Mouse (Mus musculus) yolk sac, embryonic 10.5 days (tissue): ENCODE results near the gene Rasgef1b.
A peak's percentile ranks its signal among the peaks of the same experiment; 100 is the strongest.

ENCODE experiments used
- DNase-seq: peaks from one replicate; pipeline ENCODE4 v3.0.0-alpha.2; 2017; ENCODE audit warnings: low spot score

Rasgef1b gene

DNA sequence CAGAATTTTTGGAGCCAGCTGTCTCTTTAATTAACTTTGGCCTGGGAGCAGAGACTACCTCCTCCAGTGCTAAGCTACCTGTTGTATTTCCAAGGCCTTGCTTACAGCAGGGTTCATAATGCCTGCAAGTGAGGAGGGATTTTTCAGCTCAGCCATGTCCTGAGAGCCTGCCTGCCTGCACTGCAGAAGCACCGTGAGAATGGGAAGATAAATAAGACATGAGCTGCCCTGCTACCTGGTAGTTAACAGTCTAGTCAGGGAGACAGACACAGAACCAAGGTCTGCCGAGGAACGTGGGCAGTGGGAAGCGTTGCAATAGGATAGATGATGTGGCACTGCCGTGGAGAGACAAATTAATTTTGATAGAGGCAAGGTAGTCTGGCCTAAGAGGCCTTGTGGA, 277.4 kb downstream of the Rasgef1b start:
- DNase-seq, result no peak

DNA sequence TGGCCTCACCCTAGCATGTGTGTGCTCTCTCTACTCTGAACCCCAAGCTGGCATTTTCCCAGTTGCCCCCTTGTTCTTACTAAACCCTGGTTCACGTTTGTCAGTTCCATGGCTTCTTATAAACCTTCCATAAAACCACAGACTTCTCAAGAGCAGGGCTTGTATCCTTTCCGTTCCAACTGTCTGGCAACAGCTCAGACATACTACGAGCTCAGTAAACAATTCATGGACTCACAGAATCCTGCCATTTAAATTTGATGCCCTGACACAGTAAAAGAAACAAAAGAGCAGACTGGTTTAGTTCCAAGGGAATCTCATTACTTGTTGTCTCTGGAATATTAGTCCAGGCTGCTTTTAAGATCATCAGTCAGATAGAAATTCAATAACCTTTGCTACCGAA, 277.9 kb downstream of the Rasgef1b start:
- no peak for DNase-seq

DNA sequence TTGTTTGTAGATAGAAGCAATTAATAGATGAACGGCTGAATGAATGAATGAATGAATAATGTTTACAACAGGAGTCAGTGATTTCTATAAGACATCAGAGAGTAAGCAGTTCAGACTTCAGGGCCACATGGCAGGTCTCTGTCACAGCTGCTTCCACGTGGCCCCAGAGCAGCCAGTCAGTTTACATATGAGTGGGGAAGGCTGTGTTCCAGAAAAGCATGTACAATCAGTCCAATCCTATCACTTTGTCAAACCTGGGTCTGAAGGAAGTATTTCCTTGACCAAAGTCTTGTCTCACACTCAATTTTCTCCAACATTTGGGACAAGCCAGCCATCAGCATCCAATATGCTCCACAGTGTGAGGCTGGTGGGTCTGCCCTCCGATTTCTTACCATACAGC, 278.4 kb downstream of the Rasgef1b start:
- no peak for DNase-seq

DNA sequence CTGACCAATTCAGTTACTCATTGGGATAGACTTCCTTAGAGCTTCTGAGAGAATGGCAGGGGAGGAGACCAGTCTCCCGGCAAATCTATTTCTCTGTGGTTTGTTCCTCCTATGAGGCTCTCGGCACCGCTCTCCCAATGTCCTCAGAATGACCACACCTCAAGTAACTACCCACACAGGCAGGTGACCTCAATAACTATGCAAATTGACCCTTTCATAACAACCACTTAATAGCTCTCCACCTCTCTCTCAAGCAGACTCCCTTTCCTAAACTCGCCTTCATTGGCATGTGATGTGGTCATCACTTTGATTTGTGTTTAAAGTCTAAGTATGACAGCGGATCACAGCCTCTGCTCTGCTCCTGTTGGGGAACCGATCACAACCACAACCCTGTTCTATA, 281.4 kb downstream of the Rasgef1b start:
- no peak for DNase-seq

DNA sequence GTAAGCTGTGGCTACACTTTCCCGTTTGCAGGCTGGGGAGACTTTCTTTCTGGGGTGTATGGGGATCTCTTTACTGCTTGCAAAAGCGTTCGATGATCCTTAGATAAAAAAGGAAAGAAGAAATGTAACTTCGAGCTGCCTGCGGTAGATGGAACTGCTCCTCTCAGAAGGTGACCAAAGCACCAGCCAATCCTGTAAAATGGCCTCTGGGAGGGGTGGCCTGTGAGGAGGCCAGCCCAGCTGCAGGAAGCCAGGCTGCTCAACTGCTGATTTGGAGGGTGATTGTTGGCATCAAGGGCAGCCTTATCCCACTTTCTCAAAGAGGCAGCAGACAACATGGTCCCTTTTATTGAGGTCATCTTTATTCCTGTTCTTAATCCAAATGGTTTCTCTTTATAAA, 283.6 kb downstream of the Rasgef1b start:
- DNase-seq, result no peak

DNA sequence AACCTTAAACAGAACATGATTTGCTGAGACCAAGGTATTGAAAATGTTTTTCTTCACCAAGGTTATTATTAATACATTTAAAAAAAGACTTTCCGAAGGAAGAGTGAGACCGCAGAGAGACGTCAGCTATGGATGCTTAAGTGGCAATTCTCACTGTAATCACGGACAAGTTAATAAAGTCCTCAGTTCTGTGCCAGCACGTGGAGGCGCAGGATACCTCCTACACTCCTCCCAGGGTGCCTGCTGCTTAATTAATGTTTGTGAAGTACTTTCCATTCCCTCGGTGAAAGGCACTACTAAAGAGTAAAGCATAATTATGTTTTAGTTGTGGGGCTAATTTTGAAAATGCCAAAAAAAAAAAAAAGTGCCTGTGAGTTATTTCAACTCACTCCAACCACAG, 284.1 kb downstream of the Rasgef1b start:
- no peak for DNase-seq

DNA sequence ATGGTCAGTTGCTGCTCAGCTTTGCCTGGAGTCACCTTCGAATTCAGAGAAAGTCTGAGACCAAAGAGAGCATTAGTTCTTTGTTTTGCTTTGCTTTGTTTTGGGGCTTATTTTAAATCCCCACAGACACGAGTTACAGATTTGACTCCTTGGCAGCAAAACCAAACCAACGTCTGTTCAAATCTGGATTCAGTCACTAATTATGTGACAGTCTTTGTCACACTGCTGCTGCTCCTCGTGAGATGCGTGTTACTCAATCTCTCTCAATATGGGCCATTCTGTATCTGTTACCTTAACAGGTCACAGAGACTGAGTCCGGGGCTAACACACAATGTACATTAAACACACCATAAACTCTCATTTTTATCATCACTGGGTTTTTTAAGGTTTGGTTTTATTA, 288.8 kb downstream of the Rasgef1b start:
- DNase-seq, result no peak

DNA sequence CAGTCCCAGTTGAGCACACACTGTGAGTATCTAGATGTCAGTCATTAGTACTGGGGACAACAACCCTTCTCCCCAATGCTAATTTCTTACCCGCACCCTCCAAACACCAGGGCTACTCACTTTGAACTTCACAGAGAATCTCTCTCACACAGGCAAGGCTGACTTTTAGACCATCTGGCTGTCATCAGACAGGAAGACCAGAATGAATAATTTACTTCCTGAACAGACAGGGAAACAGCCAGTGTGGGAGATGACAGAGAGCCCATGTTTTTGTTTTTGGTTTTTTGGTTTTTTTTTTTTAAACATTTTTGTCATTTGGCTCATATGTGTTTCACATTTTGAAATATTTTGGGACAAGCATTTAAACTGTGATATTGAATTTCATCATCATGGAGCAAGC, 290.3 kb downstream of the Rasgef1b start:
- no peak for DNase-seq

DNA sequence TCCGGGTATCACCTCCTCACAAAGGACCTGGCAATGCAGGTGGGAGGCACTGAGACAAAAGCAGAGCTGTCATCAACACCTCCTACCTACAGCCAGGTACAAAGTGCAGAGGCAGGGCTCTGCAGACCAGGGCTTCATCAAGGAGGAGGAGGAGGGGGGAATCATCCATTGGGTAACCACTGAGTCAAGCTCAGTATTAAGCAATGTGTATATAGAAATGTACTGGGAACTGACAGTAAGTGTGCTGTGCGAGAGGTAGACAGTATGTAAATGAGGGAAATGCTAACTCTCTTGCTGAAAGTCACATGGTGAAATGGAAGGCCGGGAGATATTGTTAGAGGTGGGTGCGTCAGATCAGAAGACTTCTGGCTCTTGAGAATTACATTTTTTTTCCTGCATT, 294.6 kb downstream of the Rasgef1b start:
- DNase-seq, result no peak

DNA sequence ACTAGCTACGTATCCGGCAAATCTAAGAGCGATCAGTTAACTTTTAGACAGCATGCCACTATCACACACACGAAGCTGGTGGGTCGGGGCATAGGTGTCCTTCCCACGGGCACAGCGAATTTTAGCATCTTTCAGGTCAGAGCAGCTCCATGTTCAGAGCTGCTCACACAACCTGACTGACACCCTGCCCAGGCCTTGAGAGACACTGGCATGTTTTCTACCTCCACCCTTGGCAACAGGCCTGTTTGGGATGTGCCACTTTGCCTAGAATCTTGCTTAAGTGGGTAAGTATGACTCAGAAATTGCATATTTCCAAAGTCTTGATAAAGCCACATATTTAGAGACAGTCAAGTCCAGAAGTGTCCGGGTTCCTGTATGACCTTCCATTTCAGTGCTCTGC, 296.4 kb downstream of the Rasgef1b start:
- no peak for DNase-seq

DNA sequence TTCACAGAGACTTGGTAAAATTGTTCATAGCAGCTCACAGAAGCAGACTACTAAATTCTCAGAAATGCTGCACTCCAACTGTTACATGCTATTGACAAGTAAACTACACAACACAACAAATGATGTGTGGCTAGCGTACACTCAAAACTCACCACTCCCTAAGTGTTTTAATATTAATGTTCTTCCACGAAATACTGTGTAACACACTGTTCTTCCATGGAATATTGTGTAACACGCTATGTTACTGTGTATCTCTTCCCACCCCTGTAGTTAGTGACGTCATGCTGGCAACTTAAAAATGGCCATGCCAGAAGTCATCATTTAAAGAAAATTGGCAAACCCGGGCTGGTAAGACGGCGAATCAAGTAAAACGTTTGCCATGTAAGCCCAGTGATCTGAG, 299.6 kb downstream of the Rasgef1b start:
- DNase-seq, result no peak

DNA sequence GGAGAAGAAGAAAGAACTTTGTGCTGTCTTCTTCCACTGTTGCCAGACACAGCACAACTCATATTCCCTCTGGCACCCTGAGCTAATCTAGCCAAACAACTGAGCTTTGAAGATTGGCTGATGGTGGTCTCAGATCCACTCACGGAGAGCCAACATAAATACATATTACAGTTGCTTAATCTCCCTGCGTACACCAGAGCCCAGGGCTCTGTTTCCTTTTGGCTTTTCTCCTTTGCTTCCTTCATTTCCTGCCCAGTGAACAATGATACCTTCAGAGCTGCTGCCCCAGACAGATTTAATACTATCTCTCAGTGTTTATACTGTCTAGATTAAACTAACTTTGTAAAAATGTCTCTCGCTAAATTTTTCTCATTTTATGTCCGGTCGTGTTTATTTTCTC, 300.2 kb downstream of the Rasgef1b start:
- DNase-seq, result no peak

DNA sequence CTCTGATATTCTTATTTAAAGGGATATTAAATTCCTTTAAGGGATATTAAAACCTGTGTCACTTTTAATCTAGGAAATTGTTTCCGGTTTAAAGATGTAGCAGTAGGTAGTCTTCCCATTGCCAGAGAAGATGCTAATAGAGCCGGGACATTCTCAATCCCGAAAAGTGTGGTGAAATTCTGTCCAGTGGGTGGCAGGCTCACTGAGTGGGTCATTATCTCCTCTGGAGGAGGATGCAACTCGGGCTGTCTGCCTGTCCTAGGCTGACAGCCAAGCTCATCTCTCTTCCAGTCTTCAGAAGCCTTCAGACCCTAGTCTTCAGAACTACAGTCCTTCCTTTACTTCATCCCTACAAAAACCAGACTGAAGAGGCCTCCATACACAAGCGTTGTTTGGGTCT, 305.6 kb downstream of the Rasgef1b start:
- DNase-seq, result no peak

DNA sequence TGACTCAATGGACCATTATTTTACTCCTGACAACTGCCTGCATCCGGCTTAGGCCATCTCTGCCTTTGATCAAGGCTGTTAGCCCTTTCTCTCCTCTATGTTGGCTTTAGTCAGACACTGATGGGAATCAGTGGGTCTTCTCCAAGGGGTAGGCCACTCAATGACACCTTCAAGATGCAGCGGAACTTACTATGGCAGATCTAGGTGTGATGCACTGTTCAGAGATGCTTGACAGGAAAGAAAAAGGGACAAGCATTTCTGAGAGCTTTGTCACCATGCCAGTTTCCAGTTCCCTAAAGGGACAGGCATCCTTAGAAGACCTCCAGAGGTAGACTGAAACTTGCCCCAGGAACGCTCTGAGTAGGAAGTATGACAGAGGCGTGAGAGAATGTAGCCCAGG, 306.0 kb downstream of the Rasgef1b start:
- DNase-seq, result no peak

DNA sequence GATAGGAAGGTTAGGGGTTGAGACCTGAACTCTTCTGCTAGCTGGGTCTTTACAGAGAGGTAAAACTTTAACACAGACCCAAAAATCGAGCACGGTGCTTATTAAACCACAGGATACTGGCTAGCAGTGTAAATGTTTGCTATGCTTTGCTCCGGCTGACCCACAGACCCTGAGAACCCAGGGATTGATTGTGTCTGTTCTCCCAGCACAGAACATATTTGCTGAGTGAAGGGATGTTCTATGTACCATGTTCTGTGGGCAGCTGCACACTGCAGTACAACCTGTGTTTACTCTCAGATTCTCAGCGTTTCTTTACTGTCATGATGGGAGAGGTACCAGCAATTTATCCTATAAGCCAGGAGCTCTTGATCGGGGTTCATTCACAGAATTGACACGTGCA, 306.8 kb downstream of the Rasgef1b start:
- DNase-seq, result no peak

DNA sequence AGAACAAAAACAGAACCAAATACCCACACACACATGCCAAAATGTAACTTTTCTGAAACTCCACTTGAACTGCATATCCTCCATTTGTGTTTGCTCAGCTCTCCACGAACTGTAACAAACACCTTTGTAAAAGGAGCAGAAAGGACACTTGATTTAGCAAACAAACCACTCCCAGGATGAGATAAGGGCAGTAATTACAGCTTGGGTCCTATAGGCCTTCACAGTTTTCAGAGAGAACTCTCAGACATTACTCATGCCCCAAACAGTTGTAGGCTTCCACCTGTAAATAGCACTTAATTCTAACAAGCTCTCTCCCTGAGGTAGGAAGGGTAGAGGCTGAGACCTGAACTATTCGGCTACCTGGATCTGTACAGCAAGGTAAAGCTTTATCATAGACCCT, 309.0 kb downstream of the Rasgef1b start:
- no peak for DNase-seq

DNA sequence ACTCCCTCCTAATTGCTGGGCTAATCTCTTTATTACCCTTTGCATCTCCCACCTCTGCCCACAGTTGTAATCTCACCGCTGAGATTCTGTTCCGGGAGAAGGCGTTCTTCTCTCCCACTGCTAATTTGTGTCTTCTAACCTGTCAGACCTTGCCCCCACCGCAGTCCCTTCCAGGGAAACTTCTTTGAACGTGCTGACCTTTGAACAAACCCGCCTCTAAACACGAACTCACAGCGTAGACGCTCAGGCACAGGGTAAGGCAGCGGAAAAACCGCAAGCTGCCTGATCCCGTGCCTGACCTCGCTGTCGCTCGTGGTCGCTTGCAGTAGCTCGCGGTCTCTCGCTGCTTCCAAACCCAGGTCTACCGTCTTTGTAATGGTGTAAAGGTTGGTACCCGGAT, 312.0 kb downstream of the Rasgef1b start:
- peak; percentile 74 for DNase-seq

DNA sequence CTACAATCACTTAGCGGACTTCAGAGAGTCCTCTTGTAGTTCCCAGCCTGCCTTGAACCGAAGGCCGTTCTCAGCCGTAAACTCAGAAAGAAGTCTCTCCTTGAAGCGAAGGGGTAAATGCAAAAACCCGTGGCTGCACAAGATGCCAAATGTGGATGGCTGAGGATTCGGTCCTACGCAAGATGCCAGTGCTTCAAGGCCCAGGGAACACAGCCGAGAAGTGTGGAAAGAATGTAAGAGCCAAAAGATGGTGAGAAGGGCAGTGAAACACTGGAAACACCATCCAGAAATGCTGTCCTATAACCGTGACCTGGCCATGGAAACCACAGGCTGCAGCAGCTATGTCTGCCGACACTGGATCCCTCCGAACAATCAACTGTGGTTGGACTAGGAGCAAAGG, 313.2 kb downstream of the Rasgef1b start:
- DNase-seq, result no peak

DNA sequence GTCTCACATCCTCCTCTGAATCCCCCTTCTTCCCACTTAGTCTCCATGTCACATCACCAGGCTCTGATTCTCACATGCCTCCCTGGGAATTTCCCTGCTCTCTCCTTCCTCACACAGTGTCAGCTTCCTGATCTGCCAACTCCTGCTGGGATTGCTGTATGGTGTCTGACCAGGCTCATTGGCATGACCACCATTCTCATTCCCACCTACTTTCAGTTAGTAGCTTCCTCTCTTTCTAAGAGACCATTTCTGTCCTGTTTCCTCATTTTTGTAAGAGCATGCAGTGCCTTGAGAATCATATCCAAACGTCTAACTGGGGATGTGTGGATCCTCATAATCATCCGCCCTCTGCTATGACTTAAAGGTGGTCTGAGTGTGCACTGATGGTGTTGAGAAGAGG, 313.8 kb downstream of the Rasgef1b start:
- DNase-seq, result no peak

DNA sequence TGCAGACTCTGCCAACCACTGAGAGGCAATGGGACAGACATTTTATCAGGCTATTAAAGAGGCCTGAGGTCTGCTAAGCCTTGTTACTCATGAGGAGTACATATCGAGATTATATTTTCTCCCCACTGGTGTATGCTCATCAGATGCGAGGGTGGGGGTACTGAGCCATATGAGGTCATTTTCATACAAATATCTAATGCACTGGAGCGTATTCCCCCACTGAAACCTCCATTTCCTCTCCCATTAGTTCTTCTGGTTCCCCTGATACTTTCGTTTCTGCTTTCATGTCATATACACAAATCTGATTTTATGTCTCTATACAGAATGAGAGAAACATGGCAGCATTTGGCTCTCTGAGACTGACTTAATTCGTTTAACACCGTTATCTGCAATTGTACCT, 314.6 kb downstream of the Rasgef1b start:
- DNase-seq, result no peak

DNA sequence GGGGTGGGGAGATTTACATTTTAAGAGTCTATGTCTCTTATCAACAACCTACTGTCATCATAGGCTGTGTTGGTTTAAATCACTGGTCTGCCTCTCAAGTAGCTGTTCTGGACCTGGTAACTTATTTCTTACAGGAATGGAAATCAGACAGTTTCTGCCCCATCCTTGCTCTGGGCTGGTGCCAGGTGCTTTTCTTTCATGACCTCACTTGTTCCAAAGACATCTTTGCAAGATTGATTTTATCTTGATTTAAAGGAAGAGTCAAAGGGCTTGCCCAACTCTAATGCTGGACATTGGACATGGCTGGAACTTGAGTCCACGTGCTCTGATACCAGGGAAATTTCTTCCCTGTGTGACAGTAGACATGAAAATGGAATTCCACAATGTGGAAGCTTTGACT, 315.0 kb downstream of the Rasgef1b start:
- DNase-seq, result no peak

DNA sequence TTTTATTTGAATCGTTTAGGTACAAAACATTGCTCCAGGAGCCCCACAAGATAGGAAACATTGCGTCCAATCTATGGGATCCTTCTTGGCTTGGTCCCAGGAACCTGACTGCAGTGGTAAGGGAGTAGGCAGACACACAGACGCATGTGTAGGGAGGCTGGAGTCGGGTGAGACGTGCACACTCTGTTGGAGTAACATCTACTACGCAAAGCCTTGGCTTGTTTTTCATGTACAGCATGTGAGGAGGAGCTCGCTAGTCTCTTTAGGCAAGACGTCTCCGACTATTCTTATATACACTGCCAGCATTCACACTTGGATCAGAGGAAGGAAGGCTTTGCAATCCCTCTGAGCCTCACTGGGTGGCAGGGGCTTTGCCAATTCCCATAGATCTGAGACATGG, 315.5 kb downstream of the Rasgef1b start:
- DNase-seq, result no peak

DNA sequence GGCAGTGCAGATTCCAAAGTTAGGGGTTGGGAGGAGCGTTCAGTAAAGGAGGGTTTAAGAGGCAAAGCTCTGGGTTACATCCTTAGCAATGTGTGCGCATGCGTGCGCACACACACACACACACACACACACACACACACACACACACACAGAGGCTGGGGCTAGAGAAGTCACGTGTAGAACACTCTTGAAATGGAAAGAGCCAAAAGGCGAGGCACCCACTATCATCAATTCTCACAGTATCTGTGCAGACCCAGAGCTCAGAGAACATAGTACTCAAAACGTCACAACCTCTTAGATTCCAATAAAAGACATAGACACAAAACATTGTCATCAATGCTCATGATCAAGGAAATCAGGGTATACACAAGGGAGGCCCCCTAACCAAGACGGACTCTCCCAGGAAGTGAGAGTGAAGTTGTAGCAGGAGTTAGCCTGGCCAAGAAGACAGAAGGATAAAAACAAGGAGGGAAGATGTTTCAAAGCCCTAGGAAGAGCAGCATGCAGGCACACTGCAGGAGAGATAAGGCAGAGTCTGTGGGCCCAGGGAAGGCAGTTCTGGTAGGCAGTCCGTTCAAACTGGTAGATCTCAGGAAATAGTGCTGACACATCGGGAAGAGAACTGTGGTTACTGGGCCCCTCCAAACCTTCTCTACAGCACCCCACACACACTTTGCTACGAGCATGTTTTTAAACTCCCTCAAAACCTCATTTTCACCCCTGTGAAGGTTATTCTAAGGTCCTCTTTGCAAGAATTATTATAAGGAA, 324.3 kb downstream of the Rasgef1b start:
- DNase-seq, result no peak

DNA sequence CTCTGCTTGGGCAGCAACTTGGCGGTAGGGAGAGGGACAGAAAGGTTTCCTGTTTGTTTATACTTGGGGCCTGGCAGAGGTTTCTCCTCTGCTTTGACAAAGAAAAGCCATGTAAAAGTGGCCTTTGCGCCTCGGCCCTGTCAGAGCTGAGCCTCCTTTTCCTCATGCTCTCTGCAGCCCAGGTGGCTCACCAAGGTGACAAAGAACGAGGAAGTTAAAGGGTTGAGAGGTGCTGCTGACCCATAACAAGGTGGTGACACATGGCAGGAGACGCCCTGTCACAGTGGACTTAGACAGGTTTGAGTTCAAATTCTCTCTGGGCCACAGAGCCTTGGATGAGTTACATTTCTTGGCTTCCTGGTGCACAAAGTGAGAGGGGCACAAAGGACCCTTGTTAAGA, 325.5 kb downstream of the Rasgef1b start:
- DNase-seq, result no peak

DNA sequence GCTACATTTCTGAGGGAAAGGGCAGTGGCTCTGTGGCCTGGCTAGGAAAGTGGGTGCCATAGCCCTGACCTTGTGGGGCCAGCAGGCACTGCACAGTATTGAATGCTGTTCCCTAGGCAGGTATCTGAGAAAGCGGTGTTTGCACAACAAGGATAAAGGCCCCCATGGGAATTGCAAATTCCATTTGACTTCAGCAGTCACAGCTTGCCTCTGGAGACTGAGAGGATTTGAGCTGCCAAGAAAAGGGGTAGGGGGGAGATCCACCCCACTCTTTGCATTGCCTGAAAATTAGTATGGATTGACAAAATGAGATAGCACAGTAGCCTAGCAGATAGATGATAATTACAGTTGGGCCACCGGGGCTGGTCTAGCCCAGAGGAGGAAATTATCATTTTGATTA, 326.1 kb downstream of the Rasgef1b start:
- DNase-seq, result no peak
